Mouse (Mus musculus) brain, embryonic 18.5 days (tissue): ENCODE measurements at regions not wholly inside any gene's neighbourhood (a gene's known extent, or its start where the extent isn't known, plus 50 kb on each side); places are given as distances from the start of the nearest gene placed in this dataset.

Experiments used
- DNase-seq: peaks from one replicate; pipeline ENCODE4 v3.0.0-alpha.2; 2012; ENCODE audit warnings: low read depth, low spot score

DNA sequence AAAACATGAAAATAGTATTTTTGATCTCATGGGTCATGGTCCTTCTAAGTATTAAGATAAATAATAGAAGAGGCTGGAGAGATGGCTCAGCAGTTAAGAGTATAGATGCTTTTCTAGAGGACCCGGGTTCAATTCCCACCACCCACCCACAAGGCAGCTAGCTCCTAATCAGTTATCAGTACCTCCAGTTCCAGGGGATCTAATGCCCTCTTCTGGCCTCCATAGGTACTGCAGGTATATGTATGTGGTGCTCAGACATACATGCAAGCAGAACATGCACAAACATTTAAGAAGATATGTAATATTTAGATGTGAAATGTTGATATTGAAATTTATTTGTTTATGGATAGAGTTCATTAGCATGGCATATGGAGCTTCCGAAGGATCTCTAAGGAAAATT, 56.8 kb upstream of the Prok2 start:
- no peak for DNase-seq
